Mouse (Mus musculus) mouse embryonic stem cell (cell line): ENCODE data around the gene E2f2.

Experiments used
- in situ Hi-C, 2 experiments: fragments of 300-500 bp; cut with MboI; formaldehyde crosslinking; loops; 1 replicate in 1 of 2; 3 replicates in 1 of 2; pipeline ENCODE4 v1.14.3; 2019 to 2020; ENCODE audit warnings: low sequenced_read_pairs in 2 of 2, low pct_unique_long_range_greater_than_20kb in 1 of 2, mixed read lengths in 1 of 2; ENCODE audit not compliant: unreplicated experiment in 1 of 2

Gene E2f2

GRCm38 (mm10) chr4:136143193-136143976 is 28.8 kb upstream of the E2f2 start, which contains the start of gene Id3:
Gene Id3, plus strand, starts transcription at chr4:136143497.
- in situ Hi-C loops: no loop called here

- in situ Hi-C loops: no loop called here
These were observed 27.9 kb upstream of the E2f2 start for GRCm38 (mm10) chr4:136144126-136144926.

- in situ Hi-C loops: no loop called here
These were observed 27.3 kb upstream of the E2f2 start for GRCm38 (mm10) chr4:136144927-136145292.

- in situ Hi-C loops: no loop called here
These were observed 26.8 kb upstream of the E2f2 start for GRCm38 (mm10) chr4:136145362-136145885.

- in situ Hi-C loops: no loop called here
These were observed 26.0 kb upstream of the E2f2 start for GRCm38 (mm10) chr4:136145991-136146711.

- in situ Hi-C loops: no loop called here
These were observed 25.5 kb upstream of the E2f2 start for GRCm38 (mm10) chr4:136146712-136147154.

GRCm38 (mm10) chr4:136147436-136148135 is 24.6 kb upstream of the E2f2 start:
- in situ Hi-C loops: no loop called here

GRCm38 (mm10) chr4:136148342-136149044 is 23.7 kb upstream of the E2f2 start:
- in situ Hi-C loops: no loop called here

GRCm38 (mm10) chr4:136149045-136149379 is 23.2 kb upstream of the E2f2 start:
- in situ Hi-C loops: no loop called here

- in situ Hi-C loops: loop anchor here (5.0 to 25.0 kb wide), 2 partner anchors 77 to 87 kb away; partner anchors contain the start of gene Rpl11 (in 1 of the 2)
These were observed 22.5 kb upstream of the E2f2 start for GRCm38 (mm10) chr4:136149734-136150133.

- in situ Hi-C loops: loop anchor here (5.0 to 25.0 kb wide), 2 partner anchors 78 to 88 kb away; partner anchors contain the start of gene Rpl11 (in 1 of the 2)
These were observed 21.6 kb upstream of the E2f2 start for GRCm38 (mm10) chr4:136150596-136150995.

GRCm38 (mm10) chr4:136152821-136153220 is 19.4 kb upstream of the E2f2 start:
- in situ Hi-C loops: loop anchor here (5.0 to 25.0 kb wide), 2 partner anchors 81 to 91 kb away; partner anchors contain the start of gene Rpl11 (in 1 of the 2)

GRCm38 (mm10) chr4:136154462-136154861 is 17.7 kb upstream of the E2f2 start:
- in situ Hi-C loops: loop anchor here (5.0 to 25.0 kb wide), 2 partner anchors 82 to 92 kb away; partner anchors contain the start of gene Rpl11 (in 1 of the 2)

GRCm38 (mm10) chr4:136158498-136158897 is 13.7 kb upstream of the E2f2 start:
- in situ Hi-C loops: loop anchor here in 1 of 2 experiments (25.0 kb wide), 1 partner anchor 96 kb away; the partner anchor contains the start of gene Rpl11

GRCm38 (mm10) chr4:136159802-136160397 is 12.3 kb upstream of the E2f2 start:
- in situ Hi-C loops: loop anchor here in 1 of 2 experiments (25.0 kb wide), 1 partner anchor 98 kb away; the partner anchor contains the start of gene Rpl11

GRCm38 (mm10) chr4:136163448-136163847 is 8.7 kb upstream of the E2f2 start:
- in situ Hi-C loops: loop anchor here in 1 of 2 experiments (25.0 kb wide), 1 partner anchor 101 kb away; the partner anchor contains the start of gene Rpl11

GRCm38 (mm10) chr4:136164981-136165380 is 7.2 kb upstream of the E2f2 start:
- in situ Hi-C loops: loop anchor here in 1 of 2 experiments (25.0 kb wide), 1 partner anchor 103 kb away; the partner anchor contains the start of gene Rpl11
